ENCODE assay signal across 8 mouse cellular contexts in genomic region chr10:53598821-53599220, GRCm38 (mm10). TPM values are rescaled to one million over a fixed set of nuclear protein-coding genes. Genes with fewer than 3 reads are reported as not detected.
A peak's percentile ranks its signal among the peaks of the same experiment; 100 is the strongest.
DNase-seq lines count a peak whose midpoint lies in the region; ATAC-seq and TF ChIP-seq lines count a peak whose summit lies in the region.

No protein-coding gene starts in this region.

- no peak overlapping the region for H3K4me3 ChIP-seq in lung, postnatal 0 days (ENCODE audit: low read depth, low read length)
- H3K4me3 ChIP-seq in embryonic facial prominence, embryonic 13.5 days: peak overlapping the region; percentile 29
- H3K4me3 ChIP-seq in intestine, postnatal 0 days (ENCODE audit: low read depth, low read length): no peak overlapping the region
- peak overlapping the region; percentile 16 for H3K4me3 ChIP-seq in midbrain, embryonic 11.5 days (ENCODE audit: low read depth, low read length)

- H3K9ac ChIP-seq in lung, postnatal 0 days (replicated peaks; ENCODE audit: low read depth): no peak overlapping the region
- no peak overlapping the region for H3K9ac ChIP-seq in embryonic facial prominence, embryonic 13.5 days
- no peak overlapping the region for H3K9ac ChIP-seq in intestine, postnatal 0 days (ENCODE audit: low read depth, low read length)
- 0 out of 2 replicates have a peak overlapping the region, but pooled peaks have one; percentile 14 for H3K9ac ChIP-seq in midbrain, embryonic 11.5 days (ENCODE audit: low read length)

- DNase-seq in lung, postnatal 0 days (ENCODE audit: low spot score): peak; percentile 63
- DNase-seq in lung, postnatal 14 days: no peak
- peak; percentile 90 for DNase-seq in midbrain, embryonic 11.5 days (ENCODE audit: low spot score, missing footprints)
- DNase-seq in frontal cortex, adult 2 months (ENCODE audit: extremely low spot score in 1 of 2, low spot score in 1 of 2): no peak
- DNase-seq in testis, postnatal 10 days (ENCODE audit: low spot score): no peak

- no peak overlapping the region for H3K27ac ChIP-seq in lung, postnatal 0 days (ENCODE audit: low read length)
- H3K27ac ChIP-seq in embryonic facial prominence, embryonic 13.5 days: no peak overlapping the region
- H3K27ac ChIP-seq in intestine, postnatal 0 days (ENCODE audit: low read depth, low read length): no peak overlapping the region
- no peak overlapping the region for H3K27ac ChIP-seq in midbrain, embryonic 11.5 days (ENCODE audit: low read depth, low read length)

- peak; percentile 41; the same call in 1 of the 2 replicates for TF ChIP-seq CTCF in lung, postnatal 0 days (IDR thresholded peaks at IDR 0.05)
- TF ChIP-seq CTCF in intestine, postnatal 0 days (IDR thresholded peaks at IDR 0.05; ENCODE audit: low read depth): peak; percentile 36; the same call in 1 of the 2 replicates

- H3K4me2 ChIP-seq in lung, postnatal 0 days (replicated peaks; ENCODE audit: low read depth, low read length): no peak overlapping the region
- H3K4me2 ChIP-seq in embryonic facial prominence, embryonic 13.5 days: peak overlapping the region; percentile 67
- H3K4me2 ChIP-seq in intestine, postnatal 0 days (replicated peaks; ENCODE audit: low read depth): peak overlapping the region; percentile 80; the same call in 1 of the 2 replicates
- peak overlapping the region; percentile 51 for H3K4me2 ChIP-seq in midbrain, embryonic 11.5 days

- H3K9me3 ChIP-seq in lung, postnatal 0 days (ENCODE audit: low read length): no peaks in the 10 kb centered on the region
- H3K9me3 ChIP-seq in embryonic facial prominence, embryonic 13.5 days: no peaks in the 10 kb centered on the region
- no peaks in the 10 kb centered on the region for H3K9me3 ChIP-seq in intestine, postnatal 0 days (ENCODE audit: control insufficient read depth)
- no peaks in the 10 kb centered on the region for H3K9me3 ChIP-seq in midbrain, embryonic 11.5 days (ENCODE audit: control insufficient read depth, low read length)

- TF ChIP-seq EP300 in lung, postnatal 0 days (IDR thresholded peaks at IDR 0.05): no peak

- H3K4me1 ChIP-seq in lung, postnatal 0 days (ENCODE audit: insufficient read depth, low read depth, low read length): no peaks in the 10 kb centered on the region
- H3K4me1 ChIP-seq in embryonic facial prominence, embryonic 13.5 days: peaks cover 26% of the 10 kb centered on the region
- no peaks in the 10 kb centered on the region; the same call in 1 of the 2 replicates for H3K4me1 ChIP-seq in intestine, postnatal 0 days (replicated peaks; ENCODE audit: control insufficient read depth, insufficient read depth, low read length)
- H3K4me1 ChIP-seq in midbrain, embryonic 11.5 days (ENCODE audit: control insufficient read depth, insufficient read depth, low read length): peaks cover 18% of the 10 kb centered on the region

- WGBS in lung, postnatal 0 days: 49% methylated on average over 5 of the region's 5 CpGs
- 57% methylated on average over 5 of the region's 5 CpGs for WGBS in embryonic facial prominence, embryonic 13.5 days
- 38% methylated on average over 5 of the region's 5 CpGs for WGBS in intestine, postnatal 0 days
- WGBS in midbrain, embryonic 11.5 days: 55% methylated on average over 5 of the region's 5 CpGs

- H3K36me3 ChIP-seq in lung, postnatal 0 days (ENCODE audit: insufficient read depth, low read length): peaks cover 16% of the 10 kb centered on the region; the same call in 1 of the 2 replicates
- H3K36me3 ChIP-seq in embryonic facial prominence, embryonic 13.5 days: peaks cover 10% of the 10 kb centered on the region
- peaks cover 10% of the 10 kb centered on the region for H3K36me3 ChIP-seq in intestine, postnatal 0 days (ENCODE audit: control insufficient read depth, insufficient read depth)
- H3K36me3 ChIP-seq in midbrain, embryonic 11.5 days (ENCODE audit: control insufficient read depth, insufficient read depth, low read length): peaks cover 5% of the 10 kb centered on the region; the same call in 1 of the 2 replicates

- no peaks in the 10 kb centered on the region for H3K27me3 ChIP-seq in lung, postnatal 0 days (replicated peaks; ENCODE audit: insufficient read depth, low read length)
- H3K27me3 ChIP-seq in embryonic facial prominence, embryonic 13.5 days: no peaks in the 10 kb centered on the region
- no peaks in the 10 kb centered on the region for H3K27me3 ChIP-seq in intestine, postnatal 0 days (replicated peaks; ENCODE audit: control insufficient read depth, insufficient read depth, low read length)
- H3K27me3 ChIP-seq in midbrain, embryonic 11.5 days (ENCODE audit: control insufficient read depth, insufficient read depth, low read length): no peaks in the 10 kb centered on the region

- no peak for ATAC-seq in lung, postnatal 0 days
- no peak for ATAC-seq in embryonic facial prominence, embryonic 13.5 days (ENCODE audit: insufficient number of reproducible peaks, insufficient read depth, low FRiP score, low TSS enrichment, low read depth)
- ATAC-seq in intestine, postnatal 0 days: no peak
- no peak for ATAC-seq in midbrain, embryonic 11.5 days (ENCODE audit: low FRiP score)
- no peak for ATAC-seq in frontal cortex, adult (ENCODE audit: low TSS enrichment)

RNA-seq across cellular contexts. Expression of gene Asf1a, which starts 2.3 kb away (rescaled TPM):
- 65.9 and 75.2 TPM in 2 replicates for polyA plus RNA-seq in lung, postnatal 0 days (2015; fragmentation: Nextera tagmentation; extraction: Ambion mirVana)
- polyA plus RNA-seq in embryonic facial prominence, embryonic 13.5 days (2015; fragmentation: Nextera tagmentation; extraction: Ambion mirVana): 121 and 126 TPM in 2 replicates
- 40.4 and 44.5 TPM in 2 replicates for polyA plus RNA-seq in intestine, postnatal 0 days (2015; fragmentation: Nextera tagmentation; extraction: Ambion mirVana)
- polyA plus RNA-seq in midbrain, embryonic 11.5 days (2014; fragmentation: Nextera tagmentation; extraction: Ambion mirVana): 178 and 194 TPM in 2 replicates
- 16.0 and 20.1 TPM in 2 replicates for polyA plus RNA-seq in frontal cortex, adult 2 months (2012; rRNA removed)

RNA-seq across cellular contexts. Expression of gene Mcm9, which starts 31.4 kb away (rescaled TPM):
- 4.4 and 4.5 TPM in 2 replicates for polyA plus RNA-seq in lung, postnatal 0 days (2015; fragmentation: Nextera tagmentation; extraction: Ambion mirVana)
- polyA plus RNA-seq in embryonic facial prominence, embryonic 13.5 days (2015; fragmentation: Nextera tagmentation; extraction: Ambion mirVana): 13.3 and 14.8 TPM in 2 replicates
- polyA plus RNA-seq in intestine, postnatal 0 days (2015; fragmentation: Nextera tagmentation; extraction: Ambion mirVana): 3.5 and 3.6 TPM in 2 replicates
- 16.3 and 16.8 TPM in 2 replicates for polyA plus RNA-seq in midbrain, embryonic 11.5 days (2014; fragmentation: Nextera tagmentation; extraction: Ambion mirVana)
- polyA plus RNA-seq in frontal cortex, adult 2 months (2012; rRNA removed): 4.7 and 4.8 TPM in 2 replicates

Comparison
In these comparisons a context has a peak if more than half of its experiments do, and no peak if none do; other contexts are left out.
1. DNase-seq: peak in lung, postnatal 0 days (single experiment) and midbrain, embryonic 11.5 days (single experiment); none in lung, postnatal 14 days (single experiment), frontal cortex, adult 2 months (0 of 2) and testis, postnatal 10 days (single experiment).
2. H3K4me3 ChIP-seq: peak in embryonic facial prominence, embryonic 13.5 days (single experiment) and midbrain, embryonic 11.5 days (single experiment); none in lung, postnatal 0 days (single experiment) and intestine, postnatal 0 days (single experiment).